Mouse (Mus musculus): ENCODE measurements around the gene Arl2.
"Not testable (repeated sequence)": the region's sequence is repeated elsewhere in the genome, so short reads cannot be mapped to it uniquely, and the experiment has no call there.

Gene Arl2

GRCm38 (mm10) chr19:6141394-6141749, at the start of gene Arl2:
TSS of gene Arl2 (minus strand) at chr19:6141548.
- DNase-seq = peak; percentile 88 to 90

GRCm38 (mm10) chr19:6184131-6184530, 42.8 kb upstream of the Arl2 start, which contains the start of gene Majin:
TSS of gene Majin (plus strand) at chr19:6184388.
- DNase-seq = no peak

- no peak for DNase-seq
Measured at GRCm38 (mm10) chr19:6182534-6182933, 41.2 kb upstream of the Arl2 start.

GRCm38 (mm10) chr19:6181629-6182028, 40.3 kb upstream of the Arl2 start:
- DNase-seq = no peak

- DNase-seq = no peak
Measured at GRCm38 (mm10) chr19:6178775-6179174, 37.4 kb upstream of the Arl2 start.

GRCm38 (mm10) chr19:6174771-6175170, 33.4 kb upstream of the Arl2 start:
- DNase-seq = no peak

- peak; percentile 11 to 63 for DNase-seq
Measured at GRCm38 (mm10) chr19:6171215-6171614, 29.9 kb upstream of the Arl2 start.

GRCm38 (mm10) chr19:6166750-6167149, 25.4 kb upstream of the Arl2 start:
- DNase-seq = no peak

GRCm38 (mm10) chr19:6163872-6164547, 22.7 kb upstream of the Arl2 start:
- peak; percentile 58 to 74 for DNase-seq

- no peak for DNase-seq
Measured at GRCm38 (mm10) chr19:6157220-6157619, 15.9 kb upstream of the Arl2 start.

- DNase-seq = peak; percentile 60 to 85
Measured at GRCm38 (mm10) chr19:6156372-6156771, 15.0 kb upstream of the Arl2 start.

GRCm38 (mm10) chr19:6155174-6155573, 13.8 kb upstream of the Arl2 start:
- no peak for DNase-seq

GRCm38 (mm10) chr19:6144842-6145241, 3.5 kb upstream of the Arl2 start:
- no peak for DNase-seq

GRCm38 (mm10) chr19:6140678-6141393, 512 bp downstream of the Arl2 start, which contains the start of gene Batf2:
TSS of gene Batf2 (plus strand) at chr19:6140983.
- peak; percentile 91 to 96 for DNase-seq

GRCm38 (mm10) chr19:6140374-6140677, 1.0 kb downstream of the Arl2 start:
- DNase-seq = no peak

- DNase-seq = no peak
Measured at GRCm38 (mm10) chr19:6139701-6140100, 1.6 kb downstream of the Arl2 start.

- no peak for DNase-seq
Measured at GRCm38 (mm10) chr19:6136397-6136796, 5.0 kb downstream of the Arl2 start.

GRCm38 (mm10) chr19:6133197-6133596, 8.2 kb downstream of the Arl2 start:
- not testable (repeated sequence) for DNase-seq

GRCm38 (mm10) chr19:6132171-6132827, 9.0 kb downstream of the Arl2 start:
- no peak for DNase-seq

GRCm38 (mm10) chr19:6130414-6131128, 10.8 kb downstream of the Arl2 start:
- not testable (repeated sequence) for DNase-seq

- DNase-seq = peak; percentile 99
Measured at GRCm38 (mm10) chr19:6127760-6128341, 13.5 kb downstream of the Arl2 start, which contains the start of gene Snx15. TSS of gene Snx15 (minus strand) at chr19:6128304.

GRCm38 (mm10) chr19:6126789-6127580, 14.4 kb downstream of the Arl2 start:
- DNase-seq = no peak

All from kidney, postnatal 25 days (tissue).